In the genomic region with DNA sequence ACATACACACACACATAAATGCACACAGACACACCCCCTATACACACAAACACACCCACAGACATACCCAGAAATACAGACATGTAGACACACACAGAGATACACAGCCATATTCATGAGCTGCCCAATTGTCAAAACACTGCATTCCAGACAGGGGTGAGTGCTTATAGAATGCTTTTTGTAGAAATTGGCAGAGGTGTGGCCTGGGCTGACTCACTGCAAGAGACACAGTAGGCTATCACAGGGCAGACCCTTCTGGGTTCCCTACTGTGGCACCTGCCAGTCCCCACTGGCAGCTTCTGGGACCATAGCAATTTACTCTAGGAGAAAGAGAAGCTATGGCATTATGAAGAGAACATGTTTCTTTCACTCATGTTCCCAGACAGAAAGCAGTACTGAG, we compare ENCODE assay signal across 21 mouse cellular contexts. TPM values are rescaled to one million over a fixed set of nuclear protein-coding genes. Genes with fewer than 3 reads are reported as not detected.
A peak's percentile ranks its signal among the peaks of the same experiment; 100 is the strongest.
DNase-seq lines count a peak whose midpoint lies in the region; ATAC-seq and TF ChIP-seq lines count a peak whose summit lies in the region.
"Had no signal": no experiment of that assay in that cellular context is flagged by ENCODE, and none has a peak within 500 bp of the region (broad histone marks: within the 10 kb centered on the region; RNA-seq: fewer than 3 reads in every experiment).

No protein-coding gene starts in this region.

- H3K4me3 ChIP-seq in midbrain, embryonic 11.5 days (ENCODE audit: low read depth, low read length), result no peak overlapping the region
- H3K4me3 ChIP-seq in midbrain, embryonic 10.5 days, result no peak overlapping the region
- H3K4me3 ChIP-seq in stomach, postnatal 0 days (ENCODE audit: low read depth, low read length), result no peak overlapping the region
- H3K4me3 ChIP-seq: embryonic facial prominence, embryonic 12.5 days; embryonic facial prominence, embryonic 15.5 days; heart, embryonic 12.5 days; heart, embryonic 15.5 days; hindbrain, embryonic 12.5 days; hindbrain, embryonic 15.5 days had no signal

- ATAC-seq in midbrain, embryonic 11.5 days (ENCODE audit: low FRiP score), result no peak
- ATAC-seq in stomach, postnatal 0 days (ENCODE audit: low FRiP score, low TSS enrichment), result 0 out of 2 replicates have a peak, but pooled peaks have one; percentile 35
- ATAC-seq: activated CD4-positive, CD25-positive, alpha-beta regulatory T cell, adult 4 months; forebrain, embryonic 14.5 days; forebrain, postnatal 0 days had no signal

- H3K36me3 ChIP-seq in midbrain, embryonic 11.5 days (ENCODE audit: control insufficient read depth, insufficient read depth, low read length), result no peaks in the 10 kb centered on the region
- no peaks in the 10 kb centered on the region for H3K36me3 ChIP-seq in midbrain, embryonic 10.5 days
- no peaks in the 10 kb centered on the region for H3K36me3 ChIP-seq in stomach, postnatal 0 days (ENCODE audit: control insufficient read depth, insufficient read depth, low read length)
- H3K36me3 ChIP-seq: embryonic facial prominence, embryonic 12.5 days; embryonic facial prominence, embryonic 15.5 days; heart, embryonic 12.5 days; heart, embryonic 15.5 days; hindbrain, embryonic 12.5 days; hindbrain, embryonic 15.5 days had no signal

- no peak for TF ChIP-seq CTCF in stomach, postnatal 0 days (IDR thresholded peaks at IDR 0.05; ENCODE audit: low read depth)

- TF ChIP-seq EP300 in stomach, postnatal 0 days (optimal IDR thresholded peaks at IDR 0.05), result no peak

- no peaks in the 10 kb centered on the region for H3K27me3 ChIP-seq in midbrain, embryonic 11.5 days (ENCODE audit: control insufficient read depth, insufficient read depth, low read length)
- H3K27me3 ChIP-seq in midbrain, embryonic 10.5 days (ENCODE audit: low read depth, poor library complexity, severe bottlenecking), result no peaks in the 10 kb centered on the region
- H3K27me3 ChIP-seq in stomach, postnatal 0 days (ENCODE audit: control insufficient read depth, insufficient read depth, low read length), result no peaks in the 10 kb centered on the region
- H3K27me3 ChIP-seq: embryonic facial prominence, embryonic 12.5 days; embryonic facial prominence, embryonic 15.5 days; heart, embryonic 12.5 days; heart, embryonic 15.5 days; hindbrain, embryonic 12.5 days; hindbrain, embryonic 15.5 days had no signal

- H3K4me2 ChIP-seq in midbrain, embryonic 11.5 days, result no peak overlapping the region
- H3K4me2 ChIP-seq in stomach, postnatal 0 days (replicated peaks; ENCODE audit: low read depth), result no peak overlapping the region
- H3K4me2 ChIP-seq: embryonic facial prominence, embryonic 12.5 days; embryonic facial prominence, embryonic 15.5 days; heart, embryonic 12.5 days; heart, embryonic 15.5 days; hindbrain, embryonic 12.5 days; hindbrain, embryonic 15.5 days had no signal

- H3K27ac ChIP-seq in midbrain, embryonic 11.5 days (ENCODE audit: low read depth, low read length), result no peak overlapping the region
- no peak overlapping the region for H3K27ac ChIP-seq in midbrain, embryonic 10.5 days (replicated peaks)
- H3K27ac ChIP-seq in stomach, postnatal 0 days (replicated peaks), result no peak overlapping the region
- H3K27ac ChIP-seq: embryonic facial prominence, embryonic 12.5 days; embryonic facial prominence, embryonic 15.5 days; heart, embryonic 15.5 days; hindbrain, embryonic 12.5 days; hindbrain, embryonic 15.5 days had no signal

- H3K9me3 ChIP-seq in midbrain, embryonic 11.5 days (ENCODE audit: control insufficient read depth, low read length), result no peaks in the 10 kb centered on the region
- no peaks in the 10 kb centered on the region; the same call in 1 of the 2 replicates for H3K9me3 ChIP-seq in midbrain, embryonic 10.5 days (replicated peaks)
- H3K9me3 ChIP-seq in stomach, postnatal 0 days (ENCODE audit: control insufficient read depth, low read length), result no peaks in the 10 kb centered on the region
- H3K9me3 ChIP-seq: embryonic facial prominence, embryonic 12.5 days; embryonic facial prominence, embryonic 15.5 days; heart, embryonic 12.5 days; heart, embryonic 15.5 days; hindbrain, embryonic 12.5 days; hindbrain, embryonic 15.5 days had no signal

- no peak overlapping the region for H3K9ac ChIP-seq in midbrain, embryonic 11.5 days (ENCODE audit: low read length)
- H3K9ac ChIP-seq in stomach, postnatal 0 days (ENCODE audit: low read length), result no peak overlapping the region
- H3K9ac ChIP-seq: embryonic facial prominence, embryonic 12.5 days; embryonic facial prominence, embryonic 15.5 days; forebrain, postnatal 0 days; heart, embryonic 12.5 days; heart, embryonic 15.5 days; hindbrain, embryonic 12.5 days; hindbrain, embryonic 15.5 days had no signal

- peak; percentile 81 for DNase-seq in heart, adult 11 months
- no peak for DNase-seq in heart, postnatal 4 days
- DNase-seq in midbrain, embryonic 11.5 days (ENCODE audit: low spot score, missing footprints), result peak; percentile 49
- DNase-seq in midbrain, embryonic 10.5 days (ENCODE audit: low spot score), result no peak
- no peak for DNase-seq in stomach, postnatal 0 days (ENCODE audit: low spot score)
- DNase-seq in spleen, postnatal 36 days (ENCODE audit: low spot score in 2 of 2), result no peak
- DNase-seq: adrenal gland, adult 8-10 months; adrenal gland, postnatal 25 days; cerebellum, adult 11-12 months; cerebellum, postnatal 25 days; forebrain, postnatal 0 days; gastrocnemius, postnatal 36 days; heart, postnatal 10 days had no signal

- no peaks in the 10 kb centered on the region for H3K4me1 ChIP-seq in midbrain, embryonic 11.5 days (ENCODE audit: control insufficient read depth, insufficient read depth, low read length)
- peaks cover 6% of the 10 kb centered on the region for H3K4me1 ChIP-seq in midbrain, embryonic 10.5 days
- no peaks in the 10 kb centered on the region for H3K4me1 ChIP-seq in stomach, postnatal 0 days (replicated peaks; ENCODE audit: control insufficient read depth, insufficient read depth)
- H3K4me1 ChIP-seq: hindbrain, embryonic 12.5 days; hindbrain, embryonic 15.5 days had no signal

RNA-seq across cellular contexts. Expression of gene Ergic1, which starts 37.0 kb away (rescaled TPM):
- total RNA-seq in heart, postnatal 4 days (2021), result 100 to 1,000 TPM; 109 to 115 TPM
- polyA plus RNA-seq in midbrain, embryonic 11.5 days (2014; fragmentation: Nextera tagmentation; extraction: Ambion mirVana), result 129 and 130 TPM in 2 replicates
- 104 and 113 TPM in 2 replicates for polyA plus RNA-seq in midbrain, embryonic 10.5 days (2016; fragmentation: Nextera tagmentation; extraction: Ambion mirVana)
- 64.2 and 65.5 TPM in 2 replicates for polyA plus RNA-seq in stomach, postnatal 0 days (2015; fragmentation: Nextera tagmentation; extraction: Ambion mirVana)

RNA-seq across cellular contexts. Expression of gene Dusp1, which starts 37.6 kb away (rescaled TPM):
- 10 to 100 TPM; 66.9 to 69.5 TPM for total RNA-seq in heart, postnatal 4 days (2021)
- polyA plus RNA-seq in midbrain, embryonic 11.5 days (2014; fragmentation: Nextera tagmentation; extraction: Ambion mirVana), result 30.2 TPM in 2 replicates
- polyA plus RNA-seq in midbrain, embryonic 10.5 days (2016; fragmentation: Nextera tagmentation; extraction: Ambion mirVana), result 21.7 and 28.8 TPM in 2 replicates
- 27.7 and 33.1 TPM in 2 replicates for polyA plus RNA-seq in stomach, postnatal 0 days (2015; fragmentation: Nextera tagmentation; extraction: Ambion mirVana)

Comparison
In these comparisons a context has a peak if more than half of its experiments do, and no peak if none do; other contexts are left out.
1. DNase-seq: peak in heart, adult 11 months (single experiment) and midbrain, embryonic 11.5 days (single experiment); none in heart, postnatal 4 days (single experiment), midbrain, embryonic 10.5 days (single experiment), stomach, postnatal 0 days (single experiment) and spleen, postnatal 36 days (0 of 2).